Mouse (Mus musculus) thymus, adult 2 months (tissue): ENCODE measurements around the gene Disp3. TPM values are rescaled to one million over a fixed set of nuclear protein-coding genes. Genes with fewer than 3 reads are reported as not detected.

Experiments used
- DNase-seq: peaks from one replicate; pipeline ENCODE4 v3.0.0; 2021
- H3K27ac ChIP-seq: fragments of 200-500 bp; 2 replicates; pipeline ENCODE4 v1.5.1; 2012; ENCODE audit warnings: low read length, control low read depth; ENCODE audit not compliant: control insufficient read depth, insufficient read depth
- H3K27me3 ChIP-seq: fragments of 200-500 bp; 2 replicates; pipeline ENCODE4 v1.6.1; 2012; ENCODE audit warnings: mild to moderate bottlenecking, low read length, moderate library complexity, mixed read lengths; ENCODE audit not compliant: control insufficient read depth, insufficient read depth
- H3K36me3 ChIP-seq: fragments of 200-500 bp; 2 replicates; pipeline ENCODE4 v1.6.1; 2012; ENCODE audit warnings: mild to moderate bottlenecking, low read length, moderate library complexity; ENCODE audit not compliant: control insufficient read depth, insufficient read depth
- H3K4me1 ChIP-seq: fragments of 200-500 bp; replicated peaks from 2 replicates; pipeline ENCODE4 v1.6.1; 2012; ENCODE audit warnings: low read length; ENCODE audit not compliant: control insufficient read depth, insufficient read depth
- H3K4me3 ChIP-seq: fragments of 200-500 bp; 2 replicates; pipeline ENCODE4 v1.5.1; 2012; ENCODE audit warnings: mild to moderate bottlenecking, low read length, control low read depth, moderate library complexity; ENCODE audit not compliant: control insufficient read depth, insufficient read depth
- CTCF ChIP-seq: fragments of 200-500 bp; IDR thresholded peaks from 2 replicates; pipeline ENCODE4 v1.5.1; 2012; ENCODE audit warnings: mild to moderate bottlenecking, control low read depth, low read length, moderate library complexity, borderline replicate concordance; ENCODE audit not compliant: control insufficient read depth, poor library complexity, insufficient read depth; ENCODE audit errors: extremely low read depth
- POLR2A ChIP-seq: fragments of 200-500 bp; IDR thresholded peaks from 2 replicates; pipeline ENCODE4 v1.6.1; 2012; ENCODE audit warnings: mild to moderate bottlenecking, low read length, control low read depth, moderate library complexity; ENCODE audit not compliant: control insufficient read depth, poor library complexity, insufficient read depth; ENCODE audit errors: extremely low read depth
- WGBS: fragments of 180-500 bp; shearing (Covaris S2); methylation state at CpG from one replicate; pipeline ENCODE4 v1.1.7; 2018; 5-methylcytosine and 5-hydroxymethylcytosine counted together
- polyA plus RNA-seq: library from polyadenylated mRNA; depleted of rRNA; stranded (reverse); fragments of >200 nt; gene quantifications from 2 replicates; pipeline ENCODE4 v1.2.3, GENCODE M21; 2012

Gene Disp3
- polyA plus RNA-seq, 1 experiment = 0.26 TPM

DNA sequence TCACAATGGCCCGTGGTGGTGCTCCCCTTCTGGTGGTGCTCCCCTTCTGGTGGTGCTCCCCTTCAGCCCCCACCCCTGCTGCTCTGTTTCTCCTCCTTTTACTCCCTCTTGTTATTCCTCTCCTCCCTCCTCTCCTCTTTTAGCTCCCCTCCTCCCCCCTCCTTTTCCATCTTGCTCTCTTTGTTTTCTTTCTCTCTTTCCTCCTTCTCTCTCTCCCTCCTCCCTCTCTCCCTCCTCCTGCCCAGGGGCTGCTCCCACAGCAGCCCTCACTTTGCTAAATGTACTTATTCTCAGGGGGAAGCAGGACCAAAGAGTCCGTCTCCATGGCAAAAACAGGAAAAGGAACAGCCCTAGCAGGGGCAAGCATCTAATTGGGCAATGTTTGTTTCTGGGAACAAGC, 37.3 kb upstream of the Disp3 start:
- WGBS = 41% methylated on average over 2 of the region's 2 CpGs
- Histone ChIP-seq H3K4me3 (no peak overlapping the region), H3K27ac (no peak overlapping the region), H3K4me1 (no peaks in the 10 kb centered on the region), H3K36me3 (no peaks in the 10 kb centered on the region), H3K27me3 (no peaks in the 10 kb centered on the region)
- TF ChIP-seq CTCF = no peak
- DNase-seq = no peak

GRCm38 (mm10) chr4:148322152-148322551, 34.4 kb upstream of the Disp3 start:
- Histone ChIP-seq H3K27me3 (no peaks in the 10 kb centered on the region), H3K4me1 (no peaks in the 10 kb centered on the region), H3K4me3 (no peak overlapping the region), H3K36me3 (no peaks in the 10 kb centered on the region), H3K27ac (no peak overlapping the region)
- no peak for DNase-seq
- TF ChIP-seq POLR2A (no peak), CTCF (no peak)
- 47% methylated on average over 10 of the region's 10 CpGs for WGBS

- no peak overlapping the region for H3K27ac ChIP-seq
- DNase-seq = no peak
- H3K36me3 ChIP-seq = no peaks in the 10 kb centered on the region
- H3K27me3 ChIP-seq = no peaks in the 10 kb centered on the region
- WGBS = 94% methylated on average over 12 of the region's 12 CpGs
- H3K4me3 ChIP-seq = no peak overlapping the region
- H3K4me1 ChIP-seq = no peaks in the 10 kb centered on the region
- TF ChIP-seq POLR2A = no peak
- no peak for TF ChIP-seq CTCF
These were observed 31.6 kb upstream of the Disp3 start for GRCm38 (mm10) chr4:148319366-148319765.

GRCm38 (mm10) chr4:148315377-148316175, 27.8 kb upstream of the Disp3 start:
- Histone ChIP-seq H3K4me3 (no peak overlapping the region), H3K27me3 (no peaks in the 10 kb centered on the region), H3K4me1 (no peaks in the 10 kb centered on the region), H3K27ac (no peak overlapping the region), H3K36me3 (no peaks in the 10 kb centered on the region)
- DNase-seq = no peak
- TF ChIP-seq POLR2A = no peak
- no peak for TF ChIP-seq CTCF
- 90% methylated on average over 16 of the region's 16 CpGs for WGBS

- TF ChIP-seq CTCF = no peak
- no peak for TF ChIP-seq POLR2A
- WGBS = 86% methylated on average over 10 of the region's 10 CpGs
- H3K27ac ChIP-seq = no peak overlapping the region
- DNase-seq = no peak
- H3K4me1 ChIP-seq = no peaks in the 10 kb centered on the region
- H3K27me3 ChIP-seq = no peaks in the 10 kb centered on the region
- H3K36me3 ChIP-seq = no peaks in the 10 kb centered on the region
- no peak overlapping the region for H3K4me3 ChIP-seq
These were observed 26.6 kb upstream of the Disp3 start for GRCm38 (mm10) chr4:148314396-148314795.

- 41% methylated on average over 8 of the region's 8 CpGs for WGBS
- Histone ChIP-seq H3K36me3 (no peaks in the 10 kb centered on the region), H3K4me3 (no peak overlapping the region), H3K27me3 (no peaks in the 10 kb centered on the region), H3K27ac (no peak overlapping the region), H3K4me1 (no peaks in the 10 kb centered on the region)
- no peak for TF ChIP-seq POLR2A
- TF ChIP-seq CTCF = no peak
- no peak for DNase-seq
These were observed 25.8 kb upstream of the Disp3 start for GRCm38 (mm10) chr4:148313601-148314000.
